In the genomic region with DNA sequence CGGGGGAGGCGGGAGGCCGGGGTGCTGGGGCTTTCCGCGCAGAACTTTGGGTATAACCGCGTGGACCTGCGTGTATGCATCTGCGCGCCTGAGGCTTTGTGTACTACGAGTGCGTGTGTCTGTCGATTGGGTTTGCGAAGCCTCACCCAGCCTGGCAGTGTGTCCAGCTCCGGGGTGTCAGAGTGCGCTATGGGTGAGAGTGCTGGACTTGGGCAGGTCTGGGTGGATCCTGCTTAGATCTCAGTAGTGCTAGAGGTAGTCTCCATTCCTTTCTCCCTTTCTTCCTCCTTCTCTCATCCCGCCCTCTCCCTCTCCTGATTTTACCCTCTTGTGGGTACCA, we compare ENCODE assay signal across 8 mouse cellular contexts. TPM values are rescaled to one million over a fixed set of nuclear protein-coding genes. Genes with fewer than 3 reads are reported as not detected.
DNase-seq lines count a peak whose midpoint lies in the region; ATAC-seq and TF ChIP-seq lines count a peak whose summit lies in the region.

No protein-coding gene starts in this region.

- no peak for TF ChIP-seq POLR2A in heart, adult 2 months (IDR thresholded peaks at IDR 0.05; ENCODE audit: insufficient read depth, low read depth, low read length)
- TF ChIP-seq POLR2A in ES-Bruce4 (IDR thresholded peaks at IDR 0.05; ENCODE audit: insufficient read depth, low read length) = no peak

- 3% methylated on average over 17 of the region's 17 CpGs for WGBS in heart, adult 2 months
- 3% methylated on average over 17 of the region's 17 CpGs for WGBS in embryonic facial prominence, embryonic 15.5 days
- WGBS in limb, embryonic 13.5 days = 2% methylated on average over 15 of the region's 17 CpGs

- H3K4me3 ChIP-seq in heart, adult 2 months = peak overlapping the region; percentile 61
- peak overlapping the region; percentile 72 for H3K4me3 ChIP-seq in ES-Bruce4 (ENCODE audit: low read depth, low read length)
- H3K4me3 ChIP-seq in embryonic facial prominence, embryonic 15.5 days (replicated peaks) = peak overlapping the region; percentile 60
- H3K4me3 ChIP-seq in limb, embryonic 13.5 days = peak overlapping the region; percentile 73

- no peak for DNase-seq in heart, adult 2 months
- DNase-seq in heart, adult 11 months = no peak
- peak; percentile 59 for DNase-seq in right cerebral cortex, postnatal 10 days (ENCODE audit: low spot score in 2 of 2)
- no peak for DNase-seq in natural killer cell, adult 2 months (ENCODE audit: low spot score in 2 of 2)
- no peak for DNase-seq in kidney, adult 9 months

- peak; percentile 18; the same call in 1 of the 2 replicates for ATAC-seq in embryonic facial prominence, embryonic 15.5 days (ENCODE audit: insufficient number of reproducible peaks, low FRiP score, low TSS enrichment, low read depth)
- no peak; the same call in 1 of the 2 replicates for ATAC-seq in limb, embryonic 13.5 days (ENCODE audit: low FRiP score, low read depth)

- intact Hi-C loops in heart, adult 2 months (cut with DNase I) = no loop called here

- peak overlapping the region; percentile 77 for H3K9ac ChIP-seq in heart, adult 2 months (ENCODE audit: low read depth, low read length)
- H3K9ac ChIP-seq in ES-Bruce4 (ENCODE audit: low read depth, poor library complexity, severe bottlenecking) = peak overlapping the region; percentile 66
- peak overlapping the region; percentile 62 for H3K9ac ChIP-seq in embryonic facial prominence, embryonic 15.5 days
- peak overlapping the region; percentile 81 for H3K9ac ChIP-seq in limb, embryonic 13.5 days

- no peaks in the 10 kb centered on the region for H3K79me2 ChIP-seq in heart, adult 2 months (replicated peaks; ENCODE audit: control insufficient read depth, insufficient read depth, low read length)

- H3K4me1 ChIP-seq in heart, adult 2 months (ENCODE audit: control insufficient read depth, insufficient read depth, low read length) = peaks cover 2% of the 10 kb centered on the region
- no peaks in the 10 kb centered on the region for H3K4me1 ChIP-seq in ES-Bruce4 (ENCODE audit: control insufficient read depth, insufficient read depth, low read length)
- peaks cover 5% of the 10 kb centered on the region; the same call in 1 of the 2 replicates for H3K4me1 ChIP-seq in embryonic facial prominence, embryonic 15.5 days
- H3K4me1 ChIP-seq in limb, embryonic 13.5 days = peaks cover 8% of the 10 kb centered on the region

- no peaks in the 10 kb centered on the region; the same call in 1 of the 2 replicates for H3K27me3 ChIP-seq in heart, adult 2 months (ENCODE audit: control insufficient read depth, insufficient read depth, low read length)
- H3K27me3 ChIP-seq in ES-Bruce4 (ENCODE audit: control insufficient read depth, insufficient read depth, low read length, poor library complexity, severe bottlenecking) = peaks cover 13% of the 10 kb centered on the region
- peaks cover 26% of the 10 kb centered on the region for H3K27me3 ChIP-seq in embryonic facial prominence, embryonic 15.5 days
- peaks cover 55% of the 10 kb centered on the region for H3K27me3 ChIP-seq in limb, embryonic 13.5 days

- no peaks in the 10 kb centered on the region for H3K36me3 ChIP-seq in heart, adult 2 months (ENCODE audit: control insufficient read depth, insufficient read depth, low read length)
- H3K36me3 ChIP-seq in ES-Bruce4 (ENCODE audit: control insufficient read depth, insufficient read depth, low read length, poor library complexity, severe bottlenecking) = no peaks in the 10 kb centered on the region
- no peaks in the 10 kb centered on the region for H3K36me3 ChIP-seq in embryonic facial prominence, embryonic 15.5 days
- H3K36me3 ChIP-seq in limb, embryonic 13.5 days = no peaks in the 10 kb centered on the region

- H3K9me3 ChIP-seq in ES-Bruce4 (replicated peaks; ENCODE audit: control insufficient read depth, insufficient read depth, low read length, poor library complexity, severe bottlenecking) = no peaks in the 10 kb centered on the region
- H3K9me3 ChIP-seq in embryonic facial prominence, embryonic 15.5 days (replicated peaks) = no peaks in the 10 kb centered on the region
- no peaks in the 10 kb centered on the region for H3K9me3 ChIP-seq in limb, embryonic 13.5 days

- no peak for TF ChIP-seq EP300 in heart, adult 2 months (IDR thresholded peaks at IDR 0.05; ENCODE audit: insufficient read depth, low read depth, low read length)
- TF ChIP-seq EP300 in ES-Bruce4 (IDR thresholded peaks at IDR 0.05; ENCODE audit: insufficient read depth, low read depth, low read length) = no peak

- no peak for TF ChIP-seq CTCF in heart, adult 2 months (IDR thresholded peaks at IDR 0.05)
- no peak for TF ChIP-seq CTCF in ES-Bruce4 (IDR thresholded peaks at IDR 0.05; ENCODE audit: low read depth, low read length)

- peak overlapping the region; percentile 100 for H3K4me2 ChIP-seq in embryonic facial prominence, embryonic 15.5 days (replicated peaks)
- peak overlapping the region; percentile 99 for H3K4me2 ChIP-seq in limb, embryonic 13.5 days (replicated peaks)

- H3K27ac ChIP-seq in heart, adult 2 months = no peak overlapping the region; the same call in 1 of the 2 replicates
- no peak overlapping the region for H3K27ac ChIP-seq in ES-Bruce4 (ENCODE audit: insufficient read depth, low read length)
- H3K27ac ChIP-seq in embryonic facial prominence, embryonic 15.5 days (replicated peaks) = no peak overlapping the region
- H3K27ac ChIP-seq in limb, embryonic 13.5 days = no peak overlapping the region

RNA-seq across cellular contexts. Expression of a gene that starts 1.0 kb away (rescaled TPM):
- 1 to 10 TPM; 4.6 to 5.8 TPM for total RNA-seq in heart, adult 2 months (2021)
- polyA plus RNA-seq in heart, adult 2 months (2012; rRNA removed) = 4.4 and 4.5 TPM in 2 replicates
- polyA plus RNA-seq in ES-Bruce4 (2011; ENCODE audit: insufficient read depth, insufficient read length, low read depth, missing spikeins) = not detected in 2 replicates
- 2.8 and 3.3 TPM in 2 replicates for polyA plus RNA-seq in embryonic facial prominence, embryonic 15.5 days (2015; fragmentation: Nextera tagmentation; extraction: Ambion mirVana)
- 3.4 and 4.2 TPM in 2 replicates for polyA plus RNA-seq in limb, embryonic 13.5 days (2015; fragmentation: Nextera tagmentation; extraction: Ambion mirVana)

RNA-seq across cellular contexts. Expression of a gene that starts 34.5 kb away (rescaled TPM):
- total RNA-seq in heart, adult 2 months (2021) = not detected
- polyA plus RNA-seq in heart, adult 2 months (2012; rRNA removed) = not detected in 2 replicates
- 0.41 TPM in 1 of 2 replicates, not detected in the other for polyA plus RNA-seq in ES-Bruce4 (2011; ENCODE audit: insufficient read depth, insufficient read length, low read depth, missing spikeins)
- polyA plus RNA-seq in embryonic facial prominence, embryonic 15.5 days (2015; fragmentation: Nextera tagmentation; extraction: Ambion mirVana) = not detected in 2 replicates
- not detected in 2 replicates for polyA plus RNA-seq in limb, embryonic 13.5 days (2015; fragmentation: Nextera tagmentation; extraction: Ambion mirVana)

RNA-seq across cellular contexts. Expression of a gene that starts 41.2 kb away (rescaled TPM):
- 10 to 100 TPM; 21.8 to 25.9 TPM for total RNA-seq in heart, adult 2 months (2021)
- polyA plus RNA-seq in heart, adult 2 months (2012; rRNA removed) = 29.6 and 30.6 TPM in 2 replicates
- 34.1 and 38.5 TPM in 2 replicates for polyA plus RNA-seq in ES-Bruce4 (2011; ENCODE audit: insufficient read depth, insufficient read length, low read depth, missing spikeins)
- polyA plus RNA-seq in embryonic facial prominence, embryonic 15.5 days (2015; fragmentation: Nextera tagmentation; extraction: Ambion mirVana) = 39.6 and 41.8 TPM in 2 replicates
- 45.7 and 46.3 TPM in 2 replicates for polyA plus RNA-seq in limb, embryonic 13.5 days (2015; fragmentation: Nextera tagmentation; extraction: Ambion mirVana)

Comparison
In these comparisons a context has a peak if more than half of its experiments do, and no peak if none do; other contexts are left out.
1. DNase-seq: peak in right cerebral cortex, postnatal 10 days (2 of 2); none in heart, adult 2 months (0 of 2), heart, adult 11 months (single experiment), natural killer cell, adult 2 months (0 of 2) and kidney, adult 9 months (single experiment).
2. Peak in every context shown above with its lines, with median percentiles within 50 percentile points of each other: H3K4me3 ChIP-seq and H3K9ac ChIP-seq.